Mouse (Mus musculus) midbrain, embryonic 13.5 days (tissue): ENCODE data around the gene Gm48551. TPM values are rescaled to one million over a fixed set of nuclear protein-coding genes. Genes with fewer than 3 reads are reported as not detected.
A peak's percentile ranks its signal among the peaks of the same experiment; 100 is the strongest.

Source experiments
- ATAC-seq: fragments of 200-750 bp; cut with Nextera tagmentation; 2 replicates; pipeline ENCODE4 v1.8.0; 2017; ENCODE audit warnings: mild to moderate bottlenecking, moderate TSS enrichment, moderate library complexity
- H3K27ac ChIP-seq: fragments of 300-500 bp; sonication (generic); 2 replicates; pipeline ENCODE4 v1.5.1; 2015; ENCODE audit warnings: inconsistent platforms, mild to moderate bottlenecking, moderate library complexity
- H3K27me3 ChIP-seq: fragments of 300-500 bp; sonication (generic); 2 replicates; pipeline ENCODE4 v1.6.1; 2015; ENCODE audit warnings: mild to moderate bottlenecking, inconsistent platforms
- H3K36me3 ChIP-seq: fragments of 300-500 bp; sonication (generic); 2 replicates; pipeline ENCODE4 v1.6.1; 2015; ENCODE audit warnings: mild to moderate bottlenecking, inconsistent platforms
- H3K4me1 ChIP-seq: fragments of 300-500 bp; sonication (generic); replicated peaks from 2 replicates; pipeline ENCODE4 v1.6.1; 2015; ENCODE audit warnings: inconsistent platforms
- H3K4me2 ChIP-seq: fragments of 300-500 bp; sonication (generic); replicated peaks from 2 replicates; pipeline ENCODE4 v1.6.1; 2015; ENCODE audit warnings: moderate library complexity, mild to moderate bottlenecking, inconsistent platforms
- H3K4me3 ChIP-seq: fragments of 300-500 bp; sonication (generic); replicated peaks from 2 replicates; pipeline ENCODE4 v1.5.1; 2015; ENCODE audit warnings: mild to moderate bottlenecking, inconsistent platforms
- H3K9ac ChIP-seq: fragments of 300-500 bp; sonication (generic); replicated peaks from 2 replicates; pipeline ENCODE4 v1.6.1; 2015; ENCODE audit warnings: mild to moderate bottlenecking, inconsistent platforms
- H3K9me3 ChIP-seq: fragments of 300-500 bp; sonication (generic); 2 replicates; pipeline ENCODE4 v1.6.1; 2016; ENCODE audit warnings: mild to moderate bottlenecking, inconsistent platforms
- WGBS: fragments of 180-500 bp; shearing (Covaris S2); methylation state at CpG from one replicate; pipeline ENCODE4 v1.1.7; 2015; 5-methylcytosine and 5-hydroxymethylcytosine counted together
- polyA plus RNA-seq: library from polyadenylated mRNA; unstranded; fragments of >200 nt; fragmentation: Nextera tagmentation; extraction: Ambion mirVana; gene quantifications from 2 replicates; pipeline ENCODE4 v1.2.1, GENCODE M21; 2015

Gene Gm48551
- polyA plus RNA-seq = 6.9 and 7.2 TPM in 2 replicates

GRCm38 (mm10) chr10:81383802-81384604 is at the start of gene Gm48551, which contains the start of gene Dohh:
Gm48551 (plus strand) TSS chr10:81384466.
Dohh (plus strand) TSS chr10:81384428.
- Histone ChIP-seq H3K4me3 (peak within 1 kb of the TSS; percentile 96), H3K9ac (peak within 1 kb of the TSS; percentile 87), H3K4me2 (peak within 1 kb of the TSS; percentile 76), H3K4me1 (peaks cover 19% of the 10 kb centered on the region), H3K9me3 (no peaks in the 10 kb centered on the region), H3K27me3 (no peaks in the 10 kb centered on the region), H3K27ac (peak within 1 kb of the TSS; percentile 85), H3K36me3 (peaks cover 34% of the 10 kb centered on the region)
- WGBS = 8% methylated on average over 53 of the region's 54 CpGs
- ATAC-seq = peak; percentile 96

GRCm38 (mm10) chr10:81335393-81336340 is 48.6 kb upstream of the Gm48551 start:
- Histone ChIP-seq H3K4me2 (no peak overlapping the region), H3K9me3 (no peaks in the 10 kb centered on the region), H3K4me3 (no peak overlapping the region), H3K27me3 (peaks cover 50% of the 10 kb centered on the region), H3K36me3 (no peaks in the 10 kb centered on the region), H3K9ac (peak overlapping the region; percentile 46; the same call in 1 of the 2 replicates), H3K4me1 (0 out of 2 replicates have a peak, but pooled peaks cover 4% of the 10 kb centered on the region), H3K27ac (no peak overlapping the region)
- no peak for ATAC-seq
- WGBS = 33% methylated on average over 18 of the region's 19 CpGs

GRCm38 (mm10) chr10:81336558-81336957 is 47.7 kb upstream of the Gm48551 start:
- WGBS = 93% methylated on average over 4 of the region's 4 CpGs
- Histone ChIP-seq H3K9me3 (no peaks in the 10 kb centered on the region), H3K4me3 (no peak overlapping the region), H3K4me2 (no peak overlapping the region), H3K27me3 (peaks cover 55% of the 10 kb centered on the region), H3K9ac (no peak overlapping the region), H3K36me3 (no peaks in the 10 kb centered on the region), H3K27ac (no peak overlapping the region), H3K4me1 (0 out of 2 replicates have a peak, but pooled peaks cover 4% of the 10 kb centered on the region)
- no peak for ATAC-seq

- peaks cover 67% of the 10 kb centered on the region for H3K27me3 ChIP-seq
- no peaks in the 10 kb centered on the region for H3K9me3 ChIP-seq
- no peak overlapping the region for H3K27ac ChIP-seq
- H3K4me2 ChIP-seq = no peak overlapping the region
- no peak for ATAC-seq
- H3K4me1 ChIP-seq = peaks cover 9% of the 10 kb centered on the region
- H3K9ac ChIP-seq = no peak overlapping the region
- no peaks in the 10 kb centered on the region for H3K36me3 ChIP-seq
- 39% methylated on average over 17 of the region's 17 CpGs for WGBS
- H3K4me3 ChIP-seq = no peak overlapping the region
Observed at GRCm38 (mm10) chr10:81340551-81341332, 43.5 kb upstream of the Gm48551 start.

GRCm38 (mm10) chr10:81341333-81341949 is 42.8 kb upstream of the Gm48551 start:
- no peak for ATAC-seq
- Histone ChIP-seq H3K27me3 (peaks cover 73% of the 10 kb centered on the region), H3K4me1 (peaks cover 10% of the 10 kb centered on the region), H3K27ac (no peak overlapping the region), H3K4me3 (no peak overlapping the region), H3K9ac (no peak overlapping the region), H3K9me3 (no peaks in the 10 kb centered on the region), H3K4me2 (no peak overlapping the region), H3K36me3 (no peaks in the 10 kb centered on the region)
- 31% methylated on average over 16 of the region's 16 CpGs for WGBS

GRCm38 (mm10) chr10:81342686-81343505 is 41.4 kb upstream of the Gm48551 start, which contains the start of gene Gipc3:
Gipc3 (minus strand) TSS chr10:81343266.
- WGBS = 4% methylated on average over 63 of the region's 67 CpGs
- ATAC-seq = 0 out of 2 replicates have a peak, but pooled peaks have one; percentile 7
- no peaks in the 10 kb centered on the region for H3K9me3 ChIP-seq
- peak within 1 kb of the TSS; percentile 42 for H3K4me3 ChIP-seq
- peaks cover 4% of the 10 kb centered on the region; the same call in 1 of the 2 replicates for H3K36me3 ChIP-seq
- H3K4me2 ChIP-seq = peak within 1 kb of the TSS; percentile 64
- no peak within 1 kb of the TSS for H3K27ac ChIP-seq
- peaks cover 79% of the 10 kb centered on the region for H3K27me3 ChIP-seq
- peak within 1 kb of the TSS; percentile 66 for H3K9ac ChIP-seq
- peaks cover 18% of the 10 kb centered on the region for H3K4me1 ChIP-seq

- Histone ChIP-seq H3K9me3 (no peaks in the 10 kb centered on the region), H3K27ac (no peak overlapping the region), H3K4me1 (peaks cover 27% of the 10 kb centered on the region), H3K4me2 (no peak overlapping the region), H3K36me3 (peaks cover 8% of the 10 kb centered on the region; the same call in 1 of the 2 replicates), H3K27me3 (peaks cover 71% of the 10 kb centered on the region), H3K9ac (no peak overlapping the region), H3K4me3 (no peak overlapping the region)
- 57% methylated on average over 8 of the region's 8 CpGs for WGBS
- no peak for ATAC-seq
Observed at GRCm38 (mm10) chr10:81344421-81345161, 39.7 kb upstream of the Gm48551 start.

- no peak overlapping the region for H3K27ac ChIP-seq
- peaks cover 71% of the 10 kb centered on the region for H3K27me3 ChIP-seq
- no peak for ATAC-seq
Observed at GRCm38 (mm10) chr10:81345162-81345534, 39.1 kb upstream of the Gm48551 start.

GRCm38 (mm10) chr10:81346453-81347067 is 37.7 kb upstream of the Gm48551 start:
- H3K36me3 ChIP-seq = peaks cover 8% of the 10 kb centered on the region; the same call in 1 of the 2 replicates
- peak overlapping the region; percentile 27 for H3K4me3 ChIP-seq
- H3K4me1 ChIP-seq = peaks cover 39% of the 10 kb centered on the region
- H3K9me3 ChIP-seq = no peaks in the 10 kb centered on the region
- H3K9ac ChIP-seq = peak overlapping the region; percentile 46
- peaks cover 60% of the 10 kb centered on the region for H3K27me3 ChIP-seq
- WGBS = 7% methylated on average over 54 of the region's 55 CpGs
- no peak overlapping the region for H3K27ac ChIP-seq
- H3K4me2 ChIP-seq = peak overlapping the region; percentile 50
- ATAC-seq = no peak

More at GRCm38 (mm10) chr10:81345162-81345534, 39.1 kb upstream of the Gm48551 start:
- H3K9ac ChIP-seq = no peak overlapping the region
- no peak overlapping the region for H3K4me3 ChIP-seq
- WGBS = 92% methylated on average over 4 of the region's 4 CpGs
- H3K36me3 ChIP-seq = peaks cover 8% of the 10 kb centered on the region; the same call in 1 of the 2 replicates
- peaks cover 32% of the 10 kb centered on the region for H3K4me1 ChIP-seq
- no peaks in the 10 kb centered on the region for H3K9me3 ChIP-seq
- no peak overlapping the region for H3K4me2 ChIP-seq
